Mouse (Mus musculus) E14TG2a.4 (cell line): ENCODE data around the gene Sufu.

Experiments
- H3K27me3 ChIP-seq: 2 replicates; pipeline ENCODE4 v1.6.1; 2014; ENCODE audit warnings: low read length, control low read depth; ENCODE audit not compliant: insufficient read depth
- H3K36me3 ChIP-seq: 2 replicates; pipeline ENCODE4 v1.6.1; 2014; ENCODE audit warnings: low read length, control low read depth; ENCODE audit not compliant: insufficient read depth
- H3K4me1 ChIP-seq: replicated peaks from 2 replicates; pipeline ENCODE4 v1.6.1; 2014; ENCODE audit warnings: low read depth, low read length, control low read depth
- H3K4me3 ChIP-seq: replicated peaks from 2 replicates; pipeline ENCODE4 v1.5.1; 2014; ENCODE audit warnings: mild to moderate bottlenecking, low read length
- H3K9me3 ChIP-seq: 2 replicates; pipeline ENCODE4 v1.6.1; 2014; ENCODE audit warnings: low read length, control low read depth
- CTCF ChIP-seq: conservative IDR thresholded peaks from 2 replicates; pipeline ENCODE4 v1.5.1; 2014; ENCODE audit warnings: low read length
- NANOG ChIP-seq: IDR thresholded peaks from 2 replicates; pipeline ENCODE4 v1.6.1; 2014; ENCODE audit warnings: borderline replicate concordance, low read length, mixed read lengths
- POU5F1 ChIP-seq: IDR thresholded peaks from 2 replicates; pipeline ENCODE4 v1.6.1; 2014; ENCODE audit warnings: low read length, borderline replicate concordance

The Sufu gene

DNA sequence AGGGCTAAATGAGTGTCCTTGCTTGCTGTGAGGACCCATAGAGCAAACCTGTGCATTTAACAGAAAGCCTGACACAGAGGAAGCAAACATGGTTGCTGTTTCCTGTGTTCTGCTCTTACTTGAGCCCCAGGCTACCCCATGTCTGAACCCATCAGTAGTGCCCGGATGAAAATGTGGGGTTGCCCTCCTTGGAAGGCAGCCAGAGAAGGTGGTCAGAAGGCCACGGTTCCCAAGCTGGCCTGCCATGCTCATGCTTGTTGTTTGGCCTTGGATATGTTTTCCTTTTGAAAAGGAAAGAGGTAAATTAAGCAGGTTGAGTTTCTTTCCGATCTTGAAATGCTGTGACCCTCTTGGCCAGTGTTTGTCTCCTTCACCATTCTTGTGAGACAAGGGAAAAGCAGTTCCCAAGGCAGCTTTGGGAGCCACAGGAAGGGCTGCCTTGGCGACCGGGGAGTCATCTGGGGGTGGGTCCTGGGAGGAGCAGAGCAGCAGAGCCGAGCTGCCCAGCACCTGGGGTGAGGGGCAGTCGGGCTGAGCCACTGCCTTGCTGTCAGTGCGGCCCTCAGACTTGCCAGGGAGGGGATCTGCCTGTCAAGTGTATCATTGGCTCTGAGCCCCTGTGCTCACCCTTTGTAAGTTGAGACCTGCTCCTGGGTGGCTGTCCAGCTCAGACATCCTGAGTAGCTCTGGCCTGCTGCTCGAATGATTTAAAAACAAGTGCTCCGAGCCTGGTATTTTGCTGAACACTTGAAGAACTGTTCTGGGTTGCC, 74.8 kb downstream of the Sufu start:
- Histone ChIP-seq H3K4me3 (peak overlapping the region; percentile 46), H3K4me1 (peaks cover 77% of the 10 kb centered on the region), H3K27me3 (no peaks in the 10 kb centered on the region), H3K9me3 (no peaks in the 10 kb centered on the region), H3K36me3 (peaks cover 38% of the 10 kb centered on the region)
- TF ChIP-seq CTCF (no peak), POU5F1 (no peak)

DNA sequence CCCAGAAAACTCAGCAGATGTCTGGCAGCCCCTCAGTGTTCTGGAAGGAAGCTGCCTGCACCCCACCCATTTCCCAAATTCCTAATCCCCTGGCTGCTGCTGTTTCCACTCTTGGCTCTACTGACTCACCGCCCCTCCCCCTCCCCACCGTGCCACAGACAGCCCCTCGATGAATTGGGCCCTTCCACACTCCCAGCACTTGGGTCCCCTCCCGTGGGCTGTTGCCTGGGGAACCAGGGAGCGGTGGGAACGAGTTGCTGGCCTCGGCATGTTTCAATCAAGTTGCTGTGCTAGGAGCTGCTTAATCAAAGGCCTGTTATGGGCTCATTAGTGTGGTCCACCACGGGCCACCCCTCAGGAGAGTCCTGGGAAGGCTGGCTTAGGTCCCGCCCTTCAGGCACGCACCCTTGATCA, 80.7 kb downstream of the Sufu start:
- no peaks in the 10 kb centered on the region for H3K9me3 ChIP-seq
- peaks cover 100% of the 10 kb centered on the region for H3K4me1 ChIP-seq
- peaks cover 35% of the 10 kb centered on the region for H3K36me3 ChIP-seq
- no peaks in the 10 kb centered on the region for H3K27me3 ChIP-seq
- H3K4me3 ChIP-seq, result peak overlapping the region; percentile 64
- TF ChIP-seq CTCF, result no peak
- no peak for TF ChIP-seq NANOG
- TF ChIP-seq POU5F1, result no peak

DNA sequence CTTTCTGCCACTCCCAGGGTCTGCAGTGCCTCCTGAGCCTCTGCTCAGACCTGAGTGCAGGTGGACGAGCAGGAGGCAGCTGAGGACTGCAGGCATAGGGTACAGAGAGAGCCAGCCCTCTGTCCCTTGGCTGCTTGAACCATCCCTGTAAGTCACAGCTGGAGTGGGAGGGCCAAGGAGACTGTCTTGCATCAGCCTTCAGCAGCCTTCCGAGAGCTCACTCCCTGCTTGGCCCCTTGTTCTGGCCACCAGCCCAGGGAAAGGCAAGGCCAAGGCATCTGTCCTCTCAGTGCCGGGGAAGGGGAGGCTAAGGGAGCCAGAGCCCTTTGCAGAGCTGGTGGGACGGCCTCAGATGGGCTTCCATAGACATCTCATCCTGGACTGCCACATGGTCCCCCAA, 81.5 kb downstream of the Sufu start:
- H3K9me3 ChIP-seq, result no peaks in the 10 kb centered on the region
- no peaks in the 10 kb centered on the region for H3K27me3 ChIP-seq
- peaks cover 35% of the 10 kb centered on the region for H3K36me3 ChIP-seq
- TF ChIP-seq CTCF, result no peak
- no peak for TF ChIP-seq POU5F1
- no peak for TF ChIP-seq NANOG
- H3K4me1 ChIP-seq, result peaks cover 100% of the 10 kb centered on the region
- H3K4me3 ChIP-seq, result peak overlapping the region; percentile 64

DNA sequence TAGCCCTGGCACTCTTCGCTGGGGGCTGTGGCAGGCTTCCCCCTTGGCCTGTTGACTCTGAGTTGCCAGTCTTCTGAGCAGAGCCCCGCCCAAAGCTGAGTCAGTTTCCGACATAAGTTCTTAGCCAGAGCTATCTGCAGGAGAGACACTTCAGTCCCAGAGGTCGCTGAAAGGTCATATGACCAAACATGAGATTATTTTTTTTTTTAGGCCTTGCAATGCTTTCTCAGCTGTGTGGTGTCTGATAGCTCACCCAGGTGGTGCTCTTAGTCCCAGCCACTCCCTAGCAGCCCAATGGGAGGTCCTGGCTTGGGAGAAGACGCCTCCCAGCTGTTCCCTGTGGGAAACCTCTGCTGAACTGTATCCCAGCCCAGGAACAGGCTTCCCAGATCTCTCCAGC, 82.1 kb downstream of the Sufu start:
- Histone ChIP-seq H3K27me3 (no peaks in the 10 kb centered on the region), H3K36me3 (peaks cover 30% of the 10 kb centered on the region), H3K4me1 (peaks cover 100% of the 10 kb centered on the region), H3K4me3 (peak overlapping the region; percentile 64), H3K9me3 (no peaks in the 10 kb centered on the region)
- TF ChIP-seq NANOG (no peak), POU5F1 (no peak), CTCF (no peak)

DNA sequence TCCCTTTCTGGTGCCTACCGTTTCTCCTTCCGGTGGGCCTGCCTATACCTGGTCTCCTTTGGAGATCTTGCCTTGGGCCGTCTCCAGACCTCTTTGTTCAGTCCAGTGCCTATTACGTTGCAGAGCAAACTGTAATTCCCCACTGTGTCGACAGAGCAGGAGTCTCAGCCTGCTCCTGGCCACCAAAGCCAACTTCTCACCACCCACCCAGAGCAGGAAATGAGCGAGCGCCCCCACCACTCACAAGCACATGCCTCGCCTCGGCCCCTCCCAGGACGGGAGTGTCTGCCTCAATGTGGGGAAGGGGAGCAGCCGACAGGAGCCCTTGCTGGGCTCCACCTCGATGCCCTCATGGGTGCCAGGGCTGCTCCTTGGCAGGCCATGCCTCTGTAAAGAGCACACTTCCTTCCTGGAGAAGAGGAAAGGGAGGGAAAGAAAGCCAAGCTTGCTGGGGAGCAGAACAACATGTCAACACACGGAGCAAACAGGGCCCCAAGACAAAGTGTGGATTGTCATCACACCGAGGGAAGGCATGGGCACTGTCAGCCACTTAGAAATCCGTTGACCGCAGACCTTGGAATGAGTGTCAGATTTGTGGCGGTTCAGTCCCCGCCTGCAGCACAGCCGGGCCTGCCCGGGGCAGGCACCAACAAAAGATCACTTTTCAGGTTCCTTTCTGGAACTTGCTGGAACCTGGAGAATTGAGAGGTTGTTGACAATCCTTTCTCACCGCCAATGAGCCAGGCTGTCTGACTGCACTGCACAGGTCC, 82.8 kb downstream of the Sufu start:
- no peaks in the 10 kb centered on the region for H3K27me3 ChIP-seq
- H3K4me3 ChIP-seq, result peak overlapping the region; percentile 64
- H3K36me3 ChIP-seq, result peaks cover 24% of the 10 kb centered on the region
- no peaks in the 10 kb centered on the region for H3K9me3 ChIP-seq
- H3K4me1 ChIP-seq, result peaks cover 100% of the 10 kb centered on the region
- TF ChIP-seq POU5F1, result no peak
- TF ChIP-seq CTCF, result no peak
- TF ChIP-seq NANOG, result no peak

DNA sequence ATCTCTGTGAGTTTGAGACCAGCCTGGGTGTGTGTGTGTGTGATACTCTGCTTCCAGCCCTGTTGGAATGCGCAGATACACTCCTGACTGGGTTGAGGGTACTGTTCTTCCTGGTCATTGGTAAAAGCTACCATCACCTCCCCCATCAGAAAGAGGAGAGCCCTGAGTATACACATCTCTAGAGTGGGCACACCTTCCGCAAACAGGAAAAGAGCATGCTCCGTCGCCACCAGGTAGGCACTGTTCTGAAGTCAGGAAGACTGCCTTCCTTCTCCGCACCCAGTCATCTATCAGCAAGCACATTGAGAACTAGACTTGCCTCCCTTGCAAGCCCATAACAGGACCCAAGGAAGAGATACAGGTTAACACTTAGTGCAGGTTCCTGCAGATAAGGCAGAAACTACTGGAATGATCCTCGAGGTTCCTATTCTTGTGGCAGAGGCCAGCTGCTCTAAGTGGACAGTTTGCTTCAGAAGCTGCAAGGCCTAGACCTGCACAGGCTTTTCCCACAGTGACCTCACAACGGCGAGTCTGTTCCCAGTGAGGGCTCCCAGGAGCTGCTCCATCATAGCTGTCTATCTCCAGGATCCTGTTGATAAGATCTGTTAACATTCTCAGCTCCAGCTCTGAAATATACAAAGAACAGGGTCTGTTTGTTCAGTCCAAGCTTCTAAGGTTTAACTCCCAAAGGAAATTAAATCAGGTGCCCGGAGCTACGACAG, 84.1 kb downstream of the Sufu start:
- no peak for TF ChIP-seq NANOG
- TF ChIP-seq POU5F1, result no peak
- no peak for TF ChIP-seq CTCF

DNA sequence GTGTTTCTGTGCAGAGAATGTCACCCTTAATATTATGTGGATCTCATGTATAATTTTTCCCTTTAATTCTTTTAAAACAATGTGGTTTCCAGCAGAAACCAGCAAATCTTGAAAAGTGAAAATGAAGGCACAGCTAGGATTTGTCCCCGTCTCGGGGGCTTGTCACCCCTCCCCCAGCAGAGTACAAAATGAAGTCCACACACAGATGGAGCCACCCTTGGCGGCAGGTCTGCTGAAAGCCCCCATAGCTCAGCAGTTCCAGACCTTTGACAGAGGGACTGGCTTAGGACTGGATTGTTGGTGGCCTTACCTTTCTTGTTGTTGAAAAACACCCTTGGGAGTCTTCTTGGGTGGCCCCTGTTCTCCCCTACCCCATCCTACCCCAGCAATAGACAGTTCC, 84.7 kb downstream of the Sufu start:
- peaks cover 24% of the 10 kb centered on the region; the same call in 1 of the 2 replicates for H3K36me3 ChIP-seq
- H3K27me3 ChIP-seq, result 0 out of 2 replicates have a peak, but pooled peaks cover 2% of the 10 kb centered on the region
- H3K4me1 ChIP-seq, result peaks cover 100% of the 10 kb centered on the region
- H3K9me3 ChIP-seq, result no peaks in the 10 kb centered on the region
- no peak overlapping the region for H3K4me3 ChIP-seq
- TF ChIP-seq POU5F1 (no peak), CTCF (no peak), NANOG (no peak)

More for the DNA sequence above, 84.1 kb downstream of the Sufu start:
- H3K9me3 ChIP-seq, result no peaks in the 10 kb centered on the region
- 0 out of 2 replicates have a peak, but pooled peaks cover 2% of the 10 kb centered on the region for H3K27me3 ChIP-seq
- peaks cover 21% of the 10 kb centered on the region for H3K36me3 ChIP-seq
- H3K4me1 ChIP-seq, result peaks cover 100% of the 10 kb centered on the region
- no peak overlapping the region for H3K4me3 ChIP-seq

DNA sequence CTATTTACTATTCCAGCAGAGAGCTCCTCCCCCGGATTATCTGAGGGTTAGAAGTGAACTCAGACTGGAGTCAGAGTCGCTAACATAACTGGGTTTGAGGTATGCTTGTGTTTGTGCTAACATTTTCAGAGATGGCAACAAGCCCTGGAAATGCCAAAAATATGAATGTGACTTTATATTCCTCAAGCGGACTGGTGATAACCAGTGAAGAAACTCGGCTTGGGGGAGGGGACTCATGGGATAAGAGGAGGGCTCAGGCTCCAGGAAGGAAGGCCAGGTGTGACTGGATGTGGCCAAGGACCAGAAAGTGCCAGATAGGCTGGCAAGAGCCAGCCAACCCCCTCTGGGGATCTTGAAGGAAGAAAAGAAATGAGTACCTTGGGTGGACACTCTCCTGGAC, 85.1 kb downstream of the Sufu start:
- TF ChIP-seq POU5F1, result no peak
- no peak for TF ChIP-seq CTCF
- H3K27me3 ChIP-seq, result 0 out of 2 replicates have a peak, but pooled peaks cover 2% of the 10 kb centered on the region
- no peaks in the 10 kb centered on the region for H3K9me3 ChIP-seq
- H3K4me1 ChIP-seq, result peaks cover 100% of the 10 kb centered on the region
- peaks cover 28% of the 10 kb centered on the region for H3K36me3 ChIP-seq
- no peak overlapping the region for H3K4me3 ChIP-seq
